In the genomic region with DNA sequence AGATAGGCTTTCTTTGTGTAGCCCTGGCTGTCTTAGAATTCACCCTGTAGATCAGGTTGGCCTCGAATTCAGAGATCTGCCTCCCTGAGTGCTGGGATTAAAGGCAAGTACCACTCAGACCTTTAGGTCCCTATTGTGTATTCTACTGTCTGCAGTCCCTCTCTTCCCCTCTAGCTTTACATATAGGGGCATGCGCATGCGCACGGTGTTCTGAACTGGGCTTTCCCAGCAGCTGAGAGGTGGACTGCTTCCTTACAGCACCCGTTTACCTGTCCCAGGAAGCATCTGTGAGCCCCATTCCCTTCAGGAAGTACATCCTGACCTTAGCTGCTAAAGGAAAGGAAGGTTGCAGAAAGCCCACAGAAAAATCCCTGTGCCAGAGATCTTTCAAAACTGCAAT, we compare ENCODE assay signal across 15 mouse cellular contexts.
DNase-seq lines count a peak whose midpoint lies in the region; ATAC-seq and TF ChIP-seq lines count a peak whose summit lies in the region.
"Had no signal": no experiment of that assay in that cellular context is flagged by ENCODE, and none has a peak within 500 bp of the region (broad histone marks: within the 10 kb centered on the region; RNA-seq: fewer than 3 reads in every experiment).

No protein-coding gene starts in this region.

- 40% methylated on average over 5 of the region's 5 CpGs for WGBS in lung, embryonic 14.5 days
- WGBS in embryonic facial prominence, embryonic 13.5 days: 51% methylated on average over 5 of the region's 5 CpGs
- 59% methylated on average over 5 of the region's 5 CpGs for WGBS in stomach, embryonic 16.5 days
- WGBS in kidney, embryonic 16.5 days: 78% methylated on average over 5 of the region's 5 CpGs

- no peak for DNase-seq in gastrocnemius, adult 2 months
- no peak for DNase-seq in gastrocnemius, postnatal 14 days
- peak; percentile 54 for DNase-seq in lung, embryonic 14.5 days
- no peak for DNase-seq in lung, postnatal 25 days (ENCODE audit: low spot score)
- DNase-seq in adrenal gland, adult 8-10 months: no peak
- DNase-seq: adrenal gland, postnatal 36 days; kidney, adult 11 months; kidney, postnatal 25 days; thymus, postnatal 14 days had no signal

- H3K9ac ChIP-seq in lung, embryonic 14.5 days: no peak overlapping the region
- H3K9ac ChIP-seq in embryonic facial prominence, embryonic 13.5 days: no peak overlapping the region
- H3K9ac ChIP-seq in stomach, embryonic 16.5 days (ENCODE audit: low read length): no peak overlapping the region
- H3K9ac ChIP-seq in kidney, embryonic 16.5 days (replicated peaks; ENCODE audit: low read length): no peak overlapping the region

- H3K4me1 ChIP-seq in lung, embryonic 14.5 days (ENCODE audit: insufficient read depth): peaks cover 3% of the 10 kb centered on the region; the same call in 1 of the 2 replicates
- peaks cover 29% of the 10 kb centered on the region for H3K4me1 ChIP-seq in embryonic facial prominence, embryonic 13.5 days
- H3K4me1 ChIP-seq in stomach, embryonic 16.5 days (ENCODE audit: control insufficient read depth, insufficient read depth, low read length): peaks cover 7% of the 10 kb centered on the region; the same call in 1 of the 2 replicates
- peaks cover 12% of the 10 kb centered on the region; the same call in 1 of the 2 replicates for H3K4me1 ChIP-seq in kidney, embryonic 16.5 days (ENCODE audit: insufficient read depth, low read length)

- peak overlapping the region; percentile 92 for H3K27ac ChIP-seq in gastrocnemius, adult 2 months
- H3K27ac ChIP-seq in lung, embryonic 14.5 days (ENCODE audit: low read depth): no peak overlapping the region; the same call in 1 of the 2 replicates
- no peak overlapping the region for H3K27ac ChIP-seq in embryonic facial prominence, embryonic 13.5 days
- H3K27ac ChIP-seq in stomach, embryonic 16.5 days (ENCODE audit: low read length): peak overlapping the region; percentile 80; the same call in 1 of the 2 replicates
- no peak overlapping the region for H3K27ac ChIP-seq in kidney, embryonic 16.5 days (ENCODE audit: low read length)
- H3K27ac ChIP-seq: forebrain, embryonic 12.5 days; hindbrain, embryonic 12.5 days had no signal

- H3K27me3 ChIP-seq in lung, embryonic 14.5 days (ENCODE audit: insufficient read depth, low read length): peaks cover 28% of the 10 kb centered on the region
- H3K27me3 ChIP-seq in embryonic facial prominence, embryonic 13.5 days: peaks cover 40% of the 10 kb centered on the region
- H3K27me3 ChIP-seq in stomach, embryonic 16.5 days (ENCODE audit: control insufficient read depth, insufficient read depth, low read length): peaks cover 9% of the 10 kb centered on the region
- peaks cover 18% of the 10 kb centered on the region for H3K27me3 ChIP-seq in kidney, embryonic 16.5 days (ENCODE audit: insufficient read depth, low read length)
- H3K27me3 ChIP-seq: CH12.LX had no signal

- no peak for ATAC-seq in lung, embryonic 14.5 days (ENCODE audit: insufficient read depth)
- ATAC-seq in embryonic facial prominence, embryonic 13.5 days (ENCODE audit: insufficient number of reproducible peaks, insufficient read depth, low FRiP score, low TSS enrichment, low read depth): no peak
- no peak for ATAC-seq in stomach, embryonic 16.5 days (ENCODE audit: insufficient read depth, low FRiP score)
- no peak for ATAC-seq in kidney, embryonic 16.5 days (ENCODE audit: low FRiP score, low TSS enrichment)

- peak overlapping the region; percentile 70; the same call in 1 of the 2 replicates for H3K4me2 ChIP-seq in lung, embryonic 14.5 days
- H3K4me2 ChIP-seq in embryonic facial prominence, embryonic 13.5 days: peak overlapping the region; percentile 88; the same call in 1 of the 2 replicates
- no peak overlapping the region for H3K4me2 ChIP-seq in stomach, embryonic 16.5 days (ENCODE audit: low read depth, low read length)
- H3K4me2 ChIP-seq in kidney, embryonic 16.5 days (replicated peaks; ENCODE audit: low read depth, low read length): no peak overlapping the region

- no peak for TF ChIP-seq CTCF in gastrocnemius, adult 2 months (IDR thresholded peaks at IDR 0.05)
- no peak; the same call in 1 of the 2 replicates for TF ChIP-seq CTCF in lung, embryonic 14.5 days (IDR thresholded peaks at IDR 0.05; ENCODE audit: low read depth)

- H3K9me3 ChIP-seq in lung, embryonic 14.5 days (ENCODE audit: low read depth, low read length): no peaks in the 10 kb centered on the region
- H3K9me3 ChIP-seq in embryonic facial prominence, embryonic 13.5 days: no peaks in the 10 kb centered on the region
- H3K9me3 ChIP-seq in stomach, embryonic 16.5 days (replicated peaks; ENCODE audit: control insufficient read depth, low read length): no peaks in the 10 kb centered on the region
- H3K9me3 ChIP-seq in kidney, embryonic 16.5 days (ENCODE audit: low read length): no peaks in the 10 kb centered on the region
- H3K9me3 ChIP-seq: forebrain, embryonic 12.5 days; hindbrain, embryonic 12.5 days had no signal

- no peaks in the 10 kb centered on the region for H3K36me3 ChIP-seq in lung, embryonic 14.5 days (ENCODE audit: insufficient read depth)
- no peaks in the 10 kb centered on the region for H3K36me3 ChIP-seq in embryonic facial prominence, embryonic 13.5 days
- H3K36me3 ChIP-seq in stomach, embryonic 16.5 days (ENCODE audit: control insufficient read depth, insufficient read depth, low read length): no peaks in the 10 kb centered on the region
- no peaks in the 10 kb centered on the region for H3K36me3 ChIP-seq in kidney, embryonic 16.5 days (ENCODE audit: insufficient read depth, low read length)
- H3K36me3 ChIP-seq: forebrain, embryonic 12.5 days; hindbrain, embryonic 12.5 days had no signal

- intact Hi-C loops in gastrocnemius, adult 2 months (cut with DNase I): no loop called here
- intact Hi-C loops in gastrocnemius, postnatal 14 days (cut with DNase I; ENCODE audit: low total_unique reads): no loop called here

- peak overlapping the region; percentile 87 for H3K4me3 ChIP-seq in gastrocnemius, adult 2 months
- no peak overlapping the region for H3K4me3 ChIP-seq in lung, embryonic 14.5 days (ENCODE audit: low read depth, low read length)
- H3K4me3 ChIP-seq in embryonic facial prominence, embryonic 13.5 days: no peak overlapping the region
- H3K4me3 ChIP-seq in stomach, embryonic 16.5 days (replicated peaks; ENCODE audit: low read length): no peak overlapping the region
- H3K4me3 ChIP-seq in kidney, embryonic 16.5 days (ENCODE audit: low read length): no peak overlapping the region

Comparison
In these comparisons a context has a peak if more than half of its experiments do, and no peak if none do; other contexts are left out.
1. H3K27ac ChIP-seq: peak in gastrocnemius, adult 2 months (single experiment) and stomach, embryonic 16.5 days (single experiment); none in lung, embryonic 14.5 days (single experiment), embryonic facial prominence, embryonic 13.5 days (single experiment) and kidney, embryonic 16.5 days (single experiment).
2. H3K4me2 ChIP-seq: peak in lung, embryonic 14.5 days (single experiment) and embryonic facial prominence, embryonic 13.5 days (single experiment); none in stomach, embryonic 16.5 days (single experiment) and kidney, embryonic 16.5 days (single experiment).